Mouse (Mus musculus) heart, postnatal 36 days (tissue): ENCODE results near the gene Cgrrf1. TPM values are rescaled to one million over a fixed set of nuclear protein-coding genes. Genes with fewer than 3 reads are reported as not detected.
"Not testable (repeated sequence)": the region's sequence is repeated elsewhere in the genome, so short reads cannot be mapped to it uniquely, and the experiment has no call there.

Experiments used
- DNase-seq, 2 experiments: peaks; one replicate each; pipeline ENCODE4 v3.0.0; 2021 to 2022
- intact Hi-C: fragments of 180-260 bp; cut with DNase I; formaldehyde crosslinking; loops from one replicate; pipeline ENCODE4 v1.15.1; 2025
- total RNA-seq, 2 experiments: library from RNA; stranded (reverse); gene quantifications; 2 replicates each; pipeline ENCODE4 v1.2.3; 2021

Cgrrf1 gene
- 10 to 100 TPM; 31.8 to 37.1 TPM for total RNA-seq

- intact Hi-C loops: loop anchor here (2.0 to 5.0 kb wide), 2 partner anchors 51 to 255 kb away; partner anchors contain the start of gene Samd4
- DNase-seq: peak; percentile 94 to 96
Measured at GRCm38 (mm10) chr14:46831837-46832333, at the start of gene Cgrrf1. Gene Cgrrf1, plus strand, starts transcription at chr14:46832125.

- no peak for DNase-seq
- intact Hi-C loops: no loop called here
Measured at GRCm38 (mm10) chr14:46782187-46782828, 49.6 kb upstream of the Cgrrf1 start.

- intact Hi-C loops: no loop called here
- no peak for DNase-seq
Measured at GRCm38 (mm10) chr14:46783327-46783926, 48.5 kb upstream of the Cgrrf1 start.

GRCm38 (mm10) chr14:46785247-46785646, 46.7 kb upstream of the Cgrrf1 start:
- intact Hi-C loops: no loop called here
- DNase-seq: no peak

- no peak for DNase-seq
- intact Hi-C loops: no loop called here
Measured at GRCm38 (mm10) chr14:46787454-46787786, 44.5 kb upstream of the Cgrrf1 start.

GRCm38 (mm10) chr14:46787787-46788504, 44.0 kb upstream of the Cgrrf1 start, which contains the start of gene Cnih1:
Gene Cnih1, minus strand, starts transcription at chr14:46788411.
- peak; percentile 91 for DNase-seq
- intact Hi-C loops: no loop called here

- intact Hi-C loops: no loop called here
Measured at GRCm38 (mm10) chr14:46788505-46788901, 43.4 kb upstream of the Cgrrf1 start.

GRCm38 (mm10) chr14:46790303-46790702, 41.6 kb upstream of the Cgrrf1 start:
- intact Hi-C loops: loop anchor here (2.0 kb wide), 1 partner anchor 28 kb away; no protein-coding TSS in a partner anchor
- DNase-seq: no peak

More at GRCm38 (mm10) chr14:46788505-46788901, 43.4 kb upstream of the Cgrrf1 start:
- DNase-seq: no peak

- DNase-seq: no peak
- intact Hi-C loops: loop anchor here (2.0 kb wide), 1 partner anchor 28 kb away; no protein-coding TSS in a partner anchor
Measured at GRCm38 (mm10) chr14:46790723-46791122, 41.2 kb upstream of the Cgrrf1 start.

GRCm38 (mm10) chr14:46794157-46794556, 37.8 kb upstream of the Cgrrf1 start:
- no peak for DNase-seq
- intact Hi-C loops: no loop called here

- DNase-seq: no peak
- intact Hi-C loops: no loop called here
Measured at GRCm38 (mm10) chr14:46800684-46801345, 31.1 kb upstream of the Cgrrf1 start.

GRCm38 (mm10) chr14:46803259-46803658, 28.7 kb upstream of the Cgrrf1 start:
- no peak for DNase-seq
- intact Hi-C loops: no loop called here

- intact Hi-C loops: no loop called here
- no peak for DNase-seq
Measured at GRCm38 (mm10) chr14:46803791-46804190, 28.1 kb upstream of the Cgrrf1 start.

- intact Hi-C loops: no loop called here
Measured at GRCm38 (mm10) chr14:46806186-46806585, 25.7 kb upstream of the Cgrrf1 start.

GRCm38 (mm10) chr14:46807927-46808326, 24.0 kb upstream of the Cgrrf1 start:
- no peak for DNase-seq
- intact Hi-C loops: no loop called here

More at GRCm38 (mm10) chr14:46806186-46806585, 25.7 kb upstream of the Cgrrf1 start:
- DNase-seq: no peak

- no peak for DNase-seq
- intact Hi-C loops: no loop called here
Measured at GRCm38 (mm10) chr14:46815640-46816039, 16.3 kb upstream of the Cgrrf1 start.

GRCm38 (mm10) chr14:46816916-46817622, 14.9 kb upstream of the Cgrrf1 start:
- intact Hi-C loops: no loop called here
- no peak for DNase-seq

- intact Hi-C loops: loop anchor here (2.0 kb wide), 1 partner anchor 28 kb away; no protein-coding TSS in a partner anchor
- DNase-seq: no peak
Measured at GRCm38 (mm10) chr14:46818743-46819142, 13.2 kb upstream of the Cgrrf1 start.

GRCm38 (mm10) chr14:46819961-46820360, 12.0 kb upstream of the Cgrrf1 start:
- intact Hi-C loops: loop anchor here (2.0 kb wide), 1 partner anchor 29 kb away; no protein-coding TSS in a partner anchor
- DNase-seq: not testable (repeated sequence)
